Mouse (Mus musculus): ENCODE measurements around the gene Chrm5.

The Chrm5 gene

DNA sequence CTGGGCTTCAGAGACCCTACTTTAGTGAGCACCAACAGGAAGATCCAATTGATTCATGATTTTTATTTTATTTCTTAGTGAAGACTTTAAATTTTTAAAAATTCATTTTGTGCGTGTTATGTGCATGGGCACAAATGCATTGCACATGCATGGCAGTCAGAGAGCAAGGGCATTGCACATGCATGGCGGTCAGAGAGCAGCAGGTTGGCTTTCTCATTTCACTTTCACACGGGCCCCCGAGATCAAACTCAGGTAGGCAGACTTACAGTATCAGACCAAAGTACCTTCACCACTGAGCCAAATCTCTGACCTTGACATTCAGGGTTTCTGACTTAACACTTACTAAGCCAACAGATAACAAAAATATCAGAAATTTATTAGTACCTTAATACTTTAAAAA, 50.9 kb downstream of the Chrm5 start:
- no peak for DNase-seq (ENCODE audit: low read depth, low spot score)
